Mouse (Mus musculus): Measurements from ENCODE around the gene 1700030J22Rik.

The 1700030J22Rik gene

DNA sequence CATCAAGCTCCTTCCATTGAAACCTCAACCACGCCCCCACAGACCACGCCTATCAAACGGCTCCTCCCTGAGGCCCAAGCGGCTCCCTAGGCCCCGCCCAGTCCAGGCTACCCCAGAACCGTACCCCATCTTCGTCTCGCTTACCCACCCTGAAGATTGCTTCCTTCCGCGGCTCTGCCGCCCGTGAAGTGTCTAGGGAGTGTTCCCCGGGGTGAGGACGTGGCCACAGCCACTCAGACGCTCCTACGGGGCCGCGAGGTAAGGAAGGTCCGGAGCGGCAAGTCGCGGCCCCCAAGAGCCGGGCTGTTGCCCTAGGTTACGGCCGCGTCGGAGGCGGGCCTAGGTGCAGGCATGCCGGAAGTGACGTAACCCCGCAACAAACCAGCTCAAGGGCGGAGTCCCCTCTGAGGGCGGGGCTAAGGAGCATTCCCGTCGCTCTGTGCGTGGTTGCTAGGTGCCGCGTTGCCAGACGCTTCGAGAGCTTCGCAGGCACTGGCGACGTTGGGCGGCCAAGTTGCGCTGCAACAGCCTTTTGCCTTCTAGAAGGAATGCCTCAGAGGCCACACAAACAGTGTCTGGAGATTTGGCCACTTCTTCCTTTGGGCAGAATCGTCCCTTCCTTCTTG, at the start of gene 1700030J22Rik:
1700030J22Rik (minus strand) TSS at position 329 of the 626 bp plus-strand sequence.
- DNase-seq (ENCODE audit: low spot score) = peak; percentile 90

DNA sequence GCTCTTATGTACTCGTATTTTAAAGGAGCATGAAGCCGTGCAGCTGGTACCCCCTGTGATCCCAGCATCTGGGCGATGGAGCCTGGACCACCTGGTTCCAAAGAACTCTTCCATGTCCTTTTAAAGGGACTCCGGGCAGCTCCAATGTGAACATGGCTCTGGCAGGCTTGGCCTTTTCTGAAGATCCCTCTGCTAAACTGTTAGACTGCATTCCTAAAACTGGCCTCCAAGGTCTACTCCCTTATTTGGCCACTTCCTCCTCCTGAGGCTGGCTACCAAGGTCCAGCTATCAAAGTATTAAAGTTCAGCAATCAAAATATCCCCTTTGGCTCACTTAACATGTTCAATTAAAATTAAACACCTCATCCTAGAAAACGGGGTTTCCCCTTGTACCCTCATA, 48.8 kb upstream of the 1700030J22Rik start:
- no peak for DNase-seq (ENCODE audit: low spot score)

DNA sequence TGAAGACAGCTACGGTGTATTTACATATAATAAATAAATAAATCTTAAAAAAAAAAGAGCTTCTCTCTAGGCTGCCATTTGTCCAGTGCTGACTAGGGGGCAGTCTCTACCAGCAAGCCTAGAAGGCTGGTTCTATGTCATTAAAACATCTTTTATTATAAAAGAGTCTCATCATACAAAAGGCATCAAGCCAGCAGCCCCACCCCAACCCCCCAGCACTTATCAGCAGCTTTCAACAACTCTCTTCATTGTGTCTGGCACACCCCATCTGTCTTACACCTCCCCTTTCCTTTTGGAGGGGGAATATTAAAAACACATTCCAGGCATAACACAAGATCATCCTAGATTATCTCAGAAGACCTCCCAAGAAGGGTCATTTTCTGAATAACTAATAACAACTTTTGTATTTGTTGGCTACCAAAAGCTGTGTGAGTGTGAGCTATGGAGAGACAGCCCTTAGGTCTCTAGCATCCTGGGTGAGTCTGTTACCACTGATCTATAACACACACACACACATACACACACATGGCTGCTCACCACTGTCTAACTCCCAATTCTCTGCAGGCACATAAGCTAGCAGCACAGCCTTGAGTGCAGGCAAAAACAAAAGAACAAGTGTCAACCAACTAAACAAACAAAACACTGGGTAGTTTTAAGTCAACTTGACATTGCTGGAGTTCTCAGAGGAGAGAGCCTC, 43.7 kb upstream of the 1700030J22Rik start:
- DNase-seq (ENCODE audit: low spot score) = no peak

DNA sequence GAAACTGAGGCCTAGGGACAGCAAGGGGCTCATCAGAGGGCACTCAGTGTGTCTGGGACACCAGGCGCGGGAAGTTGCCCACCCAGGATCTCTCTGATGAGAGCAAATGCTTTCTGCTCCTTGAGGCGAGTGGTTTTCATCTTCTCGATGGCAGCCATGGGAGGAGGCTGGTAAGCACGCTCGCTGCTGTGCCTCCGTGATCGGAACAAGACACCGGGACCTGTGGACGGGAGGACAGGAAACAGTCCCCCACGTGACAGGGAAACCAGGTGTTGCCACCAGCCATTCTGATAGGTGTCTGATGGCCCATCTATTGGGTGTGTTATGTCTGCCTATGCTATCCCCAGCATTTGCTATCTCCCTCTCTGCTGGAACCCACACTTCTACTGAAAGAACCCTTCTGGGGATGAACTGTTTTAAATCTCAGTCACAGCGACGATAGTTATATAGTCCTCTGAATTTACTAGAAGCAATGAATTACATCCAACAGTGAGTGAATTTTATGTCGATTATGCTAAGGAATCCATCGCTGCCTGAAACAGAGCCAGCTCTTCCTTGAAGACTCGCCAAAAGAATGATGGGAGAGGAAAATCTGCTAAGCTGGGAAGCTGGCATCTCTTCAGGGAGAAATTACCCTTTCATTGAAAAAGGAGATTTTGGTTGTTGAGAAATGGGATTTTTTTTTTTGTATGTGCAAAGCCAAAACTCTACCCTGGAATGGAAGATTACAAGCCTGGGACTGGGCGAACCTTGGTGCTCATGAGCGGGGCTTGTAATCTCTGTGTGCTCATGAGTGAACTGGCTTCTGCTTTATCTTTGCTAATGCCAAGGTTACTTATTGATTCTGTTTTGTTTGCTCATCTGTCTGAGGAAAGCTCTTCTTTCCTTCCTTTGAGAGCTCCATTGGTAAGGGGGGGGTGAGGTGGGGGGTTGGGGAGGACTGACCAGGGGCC, 40.8 kb upstream of the 1700030J22Rik start:
- no peak for DNase-seq (ENCODE audit: low spot score)

DNA sequence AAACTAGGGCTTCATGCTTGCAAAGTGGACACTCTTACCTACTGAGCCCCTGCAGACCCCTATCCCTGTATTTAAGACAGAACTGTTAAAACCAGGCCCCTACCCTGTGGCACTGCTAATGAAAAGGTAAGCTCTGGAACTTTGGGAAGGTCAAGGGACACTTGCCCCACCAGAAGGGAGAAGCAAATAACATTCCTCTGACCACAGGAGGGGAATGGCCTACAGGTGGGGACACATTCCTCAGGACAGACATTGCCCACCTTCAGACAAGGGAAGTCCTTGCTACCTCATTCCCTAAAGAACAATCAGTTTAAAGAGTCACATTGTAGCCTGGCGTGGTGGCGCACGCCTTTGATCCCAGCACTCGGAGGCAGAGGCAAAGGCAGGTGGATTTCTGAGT, 39.1 kb upstream of the 1700030J22Rik start:
- no peak for DNase-seq (ENCODE audit: low spot score)

DNA sequence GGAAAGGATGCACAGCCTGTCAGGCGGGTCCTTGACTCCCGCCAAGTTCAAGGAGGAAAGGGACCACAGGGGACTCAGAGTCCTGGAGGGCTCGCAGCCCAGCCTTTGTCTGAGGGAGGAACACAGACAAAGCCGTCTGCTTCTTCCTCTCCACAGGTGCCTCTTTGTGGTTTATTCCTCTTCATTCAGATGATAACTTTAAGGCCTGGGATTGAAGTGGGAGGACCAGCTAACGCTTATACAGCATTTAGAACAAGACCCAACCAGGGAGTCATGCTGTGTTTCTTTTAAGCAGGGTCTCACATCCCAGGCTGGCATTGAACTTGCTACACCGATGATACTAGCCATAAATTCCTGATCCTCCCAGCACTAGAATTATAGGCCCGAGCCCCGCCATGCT, 38.2 kb upstream of the 1700030J22Rik start:
- no peak for DNase-seq (ENCODE audit: low spot score)

DNA sequence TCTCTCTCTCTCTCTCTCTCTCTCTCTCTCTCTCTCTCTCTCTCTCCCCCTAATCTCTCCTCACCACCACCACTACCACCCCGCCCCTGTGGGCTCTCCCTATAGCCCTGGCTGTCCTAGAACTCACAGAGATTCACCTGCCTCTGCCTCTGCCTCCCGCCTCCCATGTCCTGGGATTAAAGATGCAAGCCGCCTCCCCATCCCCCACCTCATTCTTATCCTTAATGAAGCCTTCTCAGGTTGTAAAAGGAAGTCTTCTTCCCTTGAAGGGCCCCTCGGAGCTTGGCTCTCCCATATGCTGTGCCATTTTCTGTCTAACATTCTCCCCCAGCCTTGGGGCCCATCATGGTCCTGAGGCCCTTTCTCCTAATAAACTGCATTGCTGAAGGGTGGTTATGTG, 36.9 kb upstream of the 1700030J22Rik start:
- no peak for DNase-seq (ENCODE audit: low spot score)

DNA sequence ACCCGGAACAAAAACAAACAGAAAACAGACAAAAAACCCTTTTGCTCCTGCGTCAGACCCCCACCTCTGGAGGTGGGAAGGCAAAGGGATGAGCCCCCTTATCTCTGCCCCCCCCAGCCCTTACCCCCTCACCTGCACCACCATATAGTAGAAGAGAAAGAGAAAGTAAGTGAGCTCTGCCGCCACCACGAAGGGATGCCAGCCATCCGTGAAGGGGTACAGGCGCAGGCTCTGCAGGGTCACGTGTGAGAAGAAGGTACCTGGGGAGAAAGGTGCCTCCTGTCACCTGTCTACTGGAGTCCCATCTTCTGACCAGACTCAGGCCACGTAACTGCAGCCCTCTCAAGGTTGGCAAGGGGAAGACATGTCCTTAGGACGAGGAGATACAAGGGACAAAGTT, 32.6 kb upstream of the 1700030J22Rik start:
- DNase-seq (ENCODE audit: low spot score) = no peak

DNA sequence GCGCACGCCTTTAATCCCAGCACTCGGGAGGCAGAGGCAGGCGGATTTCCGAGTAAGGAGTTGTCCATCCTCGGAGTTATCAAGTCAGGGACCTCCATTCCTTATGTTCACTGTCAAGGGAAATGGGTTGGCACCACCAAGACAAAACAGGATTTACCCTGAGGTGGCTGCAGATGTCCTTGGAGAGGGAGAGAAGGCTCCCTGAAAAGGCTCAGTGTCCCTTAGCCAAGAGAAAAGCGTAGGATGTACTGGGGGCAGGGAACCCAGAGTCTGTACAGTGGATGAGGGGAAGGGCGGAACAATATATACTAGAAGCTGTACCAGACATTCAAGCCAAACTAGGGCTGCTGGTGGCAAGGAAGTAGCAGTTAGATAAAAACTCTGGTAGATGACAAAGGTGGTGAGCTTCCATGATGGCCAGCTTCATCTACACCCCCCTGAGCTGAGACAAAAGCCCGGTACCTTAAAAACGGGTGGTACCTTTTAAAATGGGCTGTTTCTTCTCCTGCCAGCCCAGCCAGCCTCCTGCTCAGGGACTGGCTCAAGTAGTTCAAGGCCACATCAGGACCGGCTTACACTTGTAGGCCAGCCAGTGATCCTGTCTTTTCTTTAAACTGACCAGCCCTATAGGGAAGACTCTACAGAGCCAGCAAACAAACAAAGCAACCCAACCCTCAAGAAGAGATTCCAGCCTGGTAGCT, 15.4 kb upstream of the 1700030J22Rik start:
- DNase-seq (ENCODE audit: low spot score) = no peak

DNA sequence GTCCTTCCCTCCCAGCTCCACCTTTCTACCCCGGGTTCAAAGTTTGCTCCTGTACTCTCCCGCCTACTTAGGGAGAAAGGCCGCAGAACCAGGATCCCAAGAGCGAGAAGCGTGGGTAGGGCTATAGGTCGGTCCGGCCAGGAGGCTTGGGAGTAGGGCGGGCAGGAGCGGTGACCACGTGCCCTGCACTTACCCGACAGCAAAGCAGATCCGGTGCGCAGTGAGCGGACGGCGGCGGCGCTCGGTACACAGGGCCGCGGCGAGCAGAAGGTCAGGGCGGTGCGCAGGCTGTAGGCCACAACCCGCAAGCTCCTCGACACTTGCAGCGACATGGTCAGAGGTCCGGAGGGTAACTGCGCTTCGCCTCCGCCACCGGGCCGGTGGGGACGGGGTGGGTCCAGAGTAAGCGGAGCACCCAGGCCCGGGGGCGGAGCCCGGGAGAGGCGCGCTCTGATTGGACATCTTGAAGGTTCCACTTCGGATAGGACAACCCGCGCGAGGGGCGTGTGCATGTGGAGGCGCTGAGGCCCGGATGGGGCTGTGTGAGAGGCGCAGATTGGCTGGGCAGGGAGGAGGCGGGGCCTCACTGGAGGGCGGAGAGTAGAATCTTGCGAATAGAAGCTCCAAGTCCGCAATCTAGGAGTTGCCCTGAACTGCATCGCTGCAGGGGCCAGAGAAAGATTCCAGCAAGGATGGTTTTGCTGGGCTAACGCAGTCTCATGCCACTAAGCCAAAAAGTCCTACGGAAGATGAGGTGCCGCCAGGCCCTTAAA, 14.5 kb upstream of the 1700030J22Rik start, which contains the start of gene Gcsh:
Gcsh (minus strand) TSS at position 443 of the 773 bp plus-strand sequence.
- DNase-seq (ENCODE audit: low spot score) = peak; percentile 98

DNA sequence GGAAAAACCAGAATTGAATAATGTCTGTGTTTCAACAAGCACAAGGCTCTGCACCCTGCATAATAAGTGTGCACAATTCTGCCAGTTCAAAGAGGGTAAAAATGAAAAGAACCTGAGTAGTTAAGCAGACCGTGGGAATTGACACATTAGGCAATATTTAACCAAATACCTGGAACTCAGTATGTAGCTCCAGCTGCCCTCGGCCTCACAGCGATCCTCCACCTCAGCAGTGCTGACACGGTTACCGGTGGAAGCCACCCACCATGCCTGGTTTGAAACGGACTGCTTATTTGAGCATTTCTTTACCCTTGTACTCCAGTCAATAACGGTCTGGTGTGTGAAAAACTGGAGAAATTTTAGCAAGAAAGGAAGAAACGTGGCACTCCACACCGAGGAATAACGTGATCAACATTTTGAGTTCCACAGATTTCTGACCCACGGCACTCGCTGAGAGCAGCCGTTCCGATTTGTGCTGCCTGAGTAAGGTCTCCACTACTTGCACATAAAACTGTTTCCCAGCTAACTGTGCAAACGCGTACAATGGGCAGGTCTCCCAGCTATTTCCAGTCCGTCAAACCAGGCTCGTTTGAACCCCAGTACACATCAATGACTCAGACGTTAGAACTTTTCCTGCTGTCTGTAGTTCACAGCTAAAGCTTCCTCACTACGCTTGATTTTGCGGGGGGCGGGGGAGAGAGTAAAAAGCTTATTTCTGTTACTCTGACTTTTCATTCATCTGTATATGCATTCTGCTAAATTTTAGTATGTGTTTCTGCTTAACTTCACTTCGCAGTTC, 13.6 kb upstream of the 1700030J22Rik start:
- no peak for DNase-seq (ENCODE audit: low spot score)

DNA sequence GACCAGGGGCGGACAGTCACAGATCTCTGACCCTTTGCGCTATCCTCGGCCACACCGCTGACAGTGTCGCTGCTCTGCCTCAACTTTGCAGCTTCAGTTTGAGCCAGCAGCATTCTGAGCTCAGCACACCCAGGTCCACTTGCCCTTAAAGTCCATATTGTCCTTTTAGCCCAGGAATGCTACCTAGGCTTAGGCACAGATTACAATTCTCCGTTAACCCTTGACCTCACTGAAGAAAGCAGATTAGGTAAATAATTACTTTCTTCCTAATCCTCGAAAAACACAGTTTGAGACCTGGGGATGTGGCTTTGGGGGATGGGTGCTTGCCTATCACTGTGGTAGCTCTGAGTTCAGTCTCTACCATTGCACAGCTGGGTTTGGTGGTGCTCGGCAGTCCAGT, 12.5 kb upstream of the 1700030J22Rik start:
- no peak for DNase-seq (ENCODE audit: low spot score)

DNA sequence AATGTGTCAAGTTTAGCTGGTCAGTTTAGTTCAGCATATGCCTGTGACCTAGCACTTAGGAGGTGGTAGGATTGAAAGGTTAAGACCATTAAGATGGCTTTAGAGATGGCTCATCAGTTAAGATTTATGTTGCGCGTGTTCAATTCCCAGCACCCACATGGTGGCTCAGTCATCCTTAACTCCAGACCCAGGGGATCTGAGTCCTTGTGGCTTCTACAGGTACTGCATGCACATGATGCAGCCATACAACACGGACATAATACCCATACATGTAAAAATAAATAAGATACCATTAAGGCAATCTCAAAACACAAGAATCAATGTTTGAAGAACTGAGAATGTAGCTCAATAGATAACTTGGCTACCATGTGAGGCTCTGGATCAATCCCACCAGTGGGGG, 11.1 kb upstream of the 1700030J22Rik start:
- DNase-seq (ENCODE audit: low spot score) = no peak

DNA sequence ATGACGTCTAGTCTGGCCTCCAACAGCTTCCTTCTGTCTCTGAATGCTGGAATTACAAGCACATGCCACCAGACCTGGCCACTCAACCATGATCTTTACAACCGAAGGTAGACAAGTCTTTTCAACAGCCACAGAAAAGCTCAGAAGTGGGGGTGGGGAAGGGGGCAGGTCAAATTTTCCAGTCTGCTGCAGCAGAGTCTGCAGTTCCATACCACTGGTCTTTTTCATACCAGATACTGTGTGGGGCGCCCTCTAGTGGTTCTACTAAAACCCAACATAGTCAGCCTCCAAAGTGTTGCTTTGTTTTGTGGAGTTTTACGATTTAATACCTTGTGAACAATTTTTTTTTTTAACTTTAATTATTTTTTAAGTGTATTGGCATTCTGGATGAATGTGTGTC, 1.4 kb upstream of the 1700030J22Rik start:
- DNase-seq (ENCODE audit: low spot score) = no peak

DNA sequence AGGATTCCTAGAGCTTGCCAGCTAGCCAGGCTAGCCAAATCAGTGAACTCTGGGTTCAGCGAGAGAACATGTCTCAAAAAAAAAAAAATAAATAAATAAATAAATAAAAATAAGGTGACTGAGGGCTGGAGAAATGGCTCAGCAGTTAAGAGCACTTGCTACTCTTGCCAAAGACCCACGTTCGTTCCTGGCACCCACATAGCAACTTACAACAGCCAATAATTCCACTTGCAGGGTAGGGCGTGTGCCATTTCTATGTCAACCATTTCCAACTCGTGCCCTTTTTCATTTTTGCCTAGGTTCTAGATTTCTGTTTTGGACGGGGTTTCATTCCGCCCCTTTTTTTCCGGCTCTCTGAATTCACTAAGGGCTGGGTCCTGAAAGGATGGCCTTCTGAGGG, 707 bp downstream of the 1700030J22Rik start:
- no peak for DNase-seq (ENCODE audit: low spot score)

DNA sequence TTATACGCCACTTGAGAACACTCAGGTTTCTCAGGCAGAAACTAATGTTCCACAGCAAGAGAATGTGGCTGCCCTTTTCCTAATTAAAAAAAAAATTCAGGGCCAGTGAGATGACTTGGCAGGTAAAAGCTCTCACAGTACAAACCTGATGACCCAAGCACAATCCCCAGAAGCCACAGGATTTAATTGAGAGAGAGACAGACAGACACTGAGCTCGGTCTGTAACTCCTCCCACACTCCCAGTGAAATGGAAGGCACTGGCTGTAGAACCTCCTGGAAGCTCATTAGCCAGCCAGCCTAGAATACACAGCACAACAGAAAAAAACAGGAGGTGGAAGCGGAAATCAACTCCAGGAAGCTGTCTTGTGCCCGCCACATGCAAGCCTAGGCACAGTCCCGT, 3.2 kb downstream of the 1700030J22Rik start:
- DNase-seq (ENCODE audit: low spot score) = no peak

DNA sequence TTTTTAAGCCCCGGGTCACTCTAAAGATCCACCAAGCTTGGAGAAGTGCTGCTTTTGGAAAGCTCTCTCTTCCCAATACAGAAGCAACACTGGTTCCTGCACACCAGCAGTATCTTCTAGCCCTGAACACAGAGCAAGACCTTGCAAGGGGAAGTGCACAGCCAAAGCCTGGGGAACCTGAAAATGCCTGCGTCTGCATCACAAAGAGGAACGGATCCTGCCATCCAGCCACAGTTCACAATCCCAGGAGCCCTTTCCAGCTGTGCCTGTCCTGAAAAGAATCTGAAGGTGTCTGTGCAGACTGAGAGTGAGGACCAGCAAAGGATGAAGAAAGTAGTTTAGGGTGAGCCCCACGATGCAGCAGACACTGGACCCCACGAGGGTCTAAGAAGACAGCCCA, 3.7 kb downstream of the 1700030J22Rik start:
- DNase-seq (ENCODE audit: low spot score) = no peak

DNA sequence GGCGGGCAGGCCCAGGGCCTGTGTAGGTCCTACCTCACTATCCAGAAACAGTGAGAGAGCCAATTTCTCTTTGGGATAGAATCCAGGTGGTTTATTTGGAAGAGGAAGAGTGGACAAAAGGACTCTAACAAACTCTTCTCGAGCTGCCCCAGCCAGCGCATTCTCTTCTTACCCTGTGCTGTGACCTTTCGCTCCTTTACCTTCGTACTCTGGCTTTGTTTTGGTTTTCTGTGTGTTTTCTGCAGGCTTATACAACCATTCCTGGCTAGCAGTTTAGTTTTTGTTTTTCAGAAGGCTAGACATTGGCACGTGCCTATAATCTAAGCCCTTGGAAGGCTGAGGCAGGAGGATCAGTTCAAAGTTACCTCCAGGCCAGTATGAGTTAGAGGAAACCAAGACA, 9.2 kb downstream of the 1700030J22Rik start:
- no peak for DNase-seq (ENCODE audit: low spot score)

DNA sequence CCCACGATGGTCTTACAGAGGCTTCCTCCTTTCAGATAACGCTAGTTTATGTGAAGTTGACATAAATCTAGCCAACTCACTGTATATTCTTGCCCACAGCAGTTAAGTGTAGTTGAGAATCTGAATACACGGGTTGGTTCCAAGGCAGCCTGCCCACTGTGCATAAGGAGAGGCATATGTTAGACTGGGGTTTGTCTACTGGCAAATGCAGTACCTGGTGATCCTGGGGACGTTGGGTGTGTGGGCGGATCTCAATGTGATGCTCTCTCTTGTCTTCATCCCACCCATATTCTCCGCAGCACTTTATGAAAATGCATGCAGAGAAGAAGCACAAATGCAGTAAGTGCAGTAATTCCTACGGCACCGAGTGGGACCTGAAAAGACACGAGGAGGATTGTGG, 24.3 kb downstream of the 1700030J22Rik start:
- DNase-seq (ENCODE audit: low spot score) = no peak

DNA sequence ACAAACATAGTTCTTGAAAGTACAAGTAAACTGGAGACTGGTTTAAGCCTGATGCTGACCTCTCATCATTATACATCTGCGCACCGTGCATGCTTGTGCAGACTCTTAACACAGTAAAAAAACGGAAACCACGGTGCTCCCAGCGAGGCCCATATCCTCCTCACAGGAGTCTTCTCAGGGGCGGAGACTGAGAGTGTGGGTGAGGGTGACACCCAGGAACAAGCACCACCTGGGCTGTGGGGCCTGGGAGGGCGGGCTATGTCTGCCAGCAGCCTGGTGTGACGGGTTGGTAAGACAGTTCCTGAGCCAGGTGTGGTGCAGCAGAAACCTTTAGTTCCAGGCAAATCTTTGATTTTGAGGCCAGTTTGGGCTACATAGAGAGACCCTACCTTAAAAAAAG, 26.3 kb downstream of the 1700030J22Rik start:
- DNase-seq (ENCODE audit: low spot score) = no peak

DNA sequence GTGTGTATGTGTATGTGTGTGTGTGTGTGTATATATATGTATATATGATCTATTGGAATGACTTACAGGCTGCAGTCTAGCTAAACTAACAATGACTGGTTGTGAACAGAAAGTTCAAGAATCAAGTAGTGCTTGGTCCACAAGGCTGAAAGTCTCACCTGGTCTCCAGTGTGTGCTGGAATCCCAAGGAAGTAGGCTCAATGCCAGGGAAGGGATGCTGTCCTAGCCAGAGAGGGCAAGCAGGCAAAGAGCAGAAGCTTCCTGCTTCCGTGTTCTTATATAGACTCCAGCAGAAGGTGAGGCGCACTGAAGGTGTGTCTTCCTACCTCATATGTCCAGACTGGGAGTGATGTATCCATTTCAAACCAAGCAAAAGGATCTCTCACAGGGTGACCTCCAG, 27.0 kb downstream of the 1700030J22Rik start:
- DNase-seq (ENCODE audit: low spot score) = no peak

Data from ovary, postnatal 10 days (tissue).